Mouse (Mus musculus): Measurements from ENCODE around the gene Tex45.

Tex45 gene

GRCm38 (mm10) chr8:3470562-3470961 lies at the start of gene Tex45:
TSS of gene Tex45 (plus strand) at chr8:3470862.
- no peak for DNase-seq (ENCODE audit: low spot score in 2 of 2)

GRCm38 (mm10) chr8:3421507-3421906 lies 49.2 kb upstream of the Tex45 start:
- no peak for DNase-seq (ENCODE audit: low spot score in 2 of 2)

GRCm38 (mm10) chr8:3425217-3425616 lies 45.4 kb upstream of the Tex45 start:
- no peak for DNase-seq (ENCODE audit: low spot score in 2 of 2)

- DNase-seq (ENCODE audit: low spot score in 2 of 2): no peak
Observed at GRCm38 (mm10) chr8:3426211-3426610, 44.5 kb upstream of the Tex45 start.

GRCm38 (mm10) chr8:3428426-3428825 lies 42.2 kb upstream of the Tex45 start:
- DNase-seq (ENCODE audit: low spot score in 2 of 2): no peak

GRCm38 (mm10) chr8:3429966-3430365 lies 40.7 kb upstream of the Tex45 start:
- no peak for DNase-seq (ENCODE audit: low spot score in 2 of 2)

- no peak for DNase-seq (ENCODE audit: low spot score in 2 of 2)
Observed at GRCm38 (mm10) chr8:3431113-3431512, 39.5 kb upstream of the Tex45 start.

- no peak for DNase-seq (ENCODE audit: low spot score in 2 of 2)
Observed at GRCm38 (mm10) chr8:3436492-3436891, 34.2 kb upstream of the Tex45 start.

GRCm38 (mm10) chr8:3439510-3439909 lies 31.2 kb upstream of the Tex45 start:
- no peak for DNase-seq (ENCODE audit: low spot score in 2 of 2)

- DNase-seq (ENCODE audit: low spot score in 2 of 2): no peak
Observed at GRCm38 (mm10) chr8:3449226-3449625, 21.4 kb upstream of the Tex45 start.

- DNase-seq (ENCODE audit: low spot score in 2 of 2): no peak
Observed at GRCm38 (mm10) chr8:3450670-3451069, 20.0 kb upstream of the Tex45 start.

- no peak for DNase-seq (ENCODE audit: low spot score in 2 of 2)
Observed at GRCm38 (mm10) chr8:3451992-3452391, 18.7 kb upstream of the Tex45 start.

GRCm38 (mm10) chr8:3463248-3463647 lies 7.4 kb upstream of the Tex45 start:
- DNase-seq (ENCODE audit: low spot score in 2 of 2): no peak

GRCm38 (mm10) chr8:3464309-3464708 lies 6.4 kb upstream of the Tex45 start:
- DNase-seq (ENCODE audit: low spot score in 2 of 2): no peak

GRCm38 (mm10) chr8:3467006-3467885 lies 3.4 kb upstream of the Tex45 start, which contains the start of gene Pex11g:
TSS of gene Pex11g (minus strand) at chr8:3467680.
- DNase-seq (ENCODE audit: low spot score in 2 of 2): peak; percentile 65 to 81

GRCm38 (mm10) chr8:3467886-3468545 lies 2.6 kb upstream of the Tex45 start:
- DNase-seq (ENCODE audit: low spot score in 2 of 2): no peak

- no peak for DNase-seq (ENCODE audit: low spot score in 2 of 2)
Observed at GRCm38 (mm10) chr8:3468838-3469237, 1.8 kb upstream of the Tex45 start.

- no peak for DNase-seq (ENCODE audit: low spot score in 2 of 2)
Observed at GRCm38 (mm10) chr8:3475715-3476429, 5.2 kb downstream of the Tex45 start.

GRCm38 (mm10) chr8:3480221-3480785 lies 9.6 kb downstream of the Tex45 start:
- DNase-seq (ENCODE audit: low spot score in 2 of 2): no peak

- no peak for DNase-seq (ENCODE audit: low spot score in 2 of 2)
Observed at GRCm38 (mm10) chr8:3481605-3482004, 10.9 kb downstream of the Tex45 start.

GRCm38 (mm10) chr8:3482240-3482740 lies 11.6 kb downstream of the Tex45 start:
- no peak for DNase-seq (ENCODE audit: low spot score in 2 of 2)

GRCm38 (mm10) chr8:3483546-3483945 lies 12.9 kb downstream of the Tex45 start:
- DNase-seq (ENCODE audit: low spot score in 2 of 2): no peak
